Mouse (Mus musculus) limb, embryonic 14.5 days (tissue): ENCODE results near the gene Hba-a1. TPM values are rescaled to one million over a fixed set of nuclear protein-coding genes. Genes with fewer than 3 reads are reported as not detected.
"Not testable (repeated sequence)": the region's sequence is repeated elsewhere in the genome, so short reads cannot be mapped to it uniquely, and the experiment has no call there.

Source experiments
- ATAC-seq: fragments of 200-750 bp; cut with Nextera tagmentation; 2 replicates; pipeline ENCODE4 v1.8.0; 2017; ENCODE audit warnings: low read depth, moderate number of reproducible peaks, moderate TSS enrichment; ENCODE audit not compliant: low FRiP score
- DNase-seq: peaks from one replicate; pipeline ENCODE4 v3.0.0-alpha.2; 2015; ENCODE audit warnings: low spot score
- H3K27ac ChIP-seq: fragments of 300-500 bp; sonication (generic); replicated peaks from 2 replicates; pipeline ENCODE4 v1.5.1; 2014; ENCODE audit warnings: low read depth, mild to moderate bottlenecking, low read length, moderate library complexity, mixed read lengths
- H3K27me3 ChIP-seq: fragments of 300-500 bp; sonication (generic); 2 replicates; pipeline ENCODE4 v1.6.1; 2014; ENCODE audit warnings: low read length, mixed read lengths; ENCODE audit not compliant: control insufficient read depth, insufficient read depth
- H3K36me3 ChIP-seq: fragments of 300-500 bp; sonication (generic); 2 replicates; pipeline ENCODE4 v1.6.1; 2014; ENCODE audit warnings: mild to moderate bottlenecking, low read length, moderate library complexity, mixed read lengths; ENCODE audit not compliant: control insufficient read depth, insufficient read depth
- H3K4me1 ChIP-seq: fragments of 300-500 bp; sonication (generic); 2 replicates; pipeline ENCODE4 v1.6.1; 2014; ENCODE audit warnings: antibody characterized with exemption, low read length, mixed read lengths; ENCODE audit not compliant: control insufficient read depth, insufficient read depth
- H3K4me2 ChIP-seq: fragments of 300-500 bp; sonication (generic); replicated peaks from 2 replicates; pipeline ENCODE4 v1.6.1; 2014; ENCODE audit warnings: low read depth, mild to moderate bottlenecking, low read length, moderate library complexity; ENCODE audit not compliant: severe bottlenecking
- H3K4me3 ChIP-seq: fragments of 300-500 bp; sonication (generic); replicated peaks from 2 replicates; pipeline ENCODE4 v1.5.1; 2014; ENCODE audit warnings: low read length
- H3K9ac ChIP-seq: fragments of 300-500 bp; sonication (generic); 2 replicates; pipeline ENCODE4 v1.6.1; 2014; ENCODE audit warnings: mild to moderate bottlenecking, low read depth, low read length, moderate library complexity; ENCODE audit not compliant: severe bottlenecking
- H3K9me3 ChIP-seq: fragments of 300-500 bp; sonication (generic); 2 replicates; pipeline ENCODE4 v1.6.1; 2016; ENCODE audit warnings: low read length; ENCODE audit not compliant: control insufficient read depth
- POLR2A ChIP-seq: fragments of 200-500 bp; IDR thresholded peaks from 2 replicates; pipeline ENCODE4 v1.8.0; 2012; ENCODE audit warnings: inconsistent platforms, mild to moderate bottlenecking, moderate library complexity, borderline replicate concordance; ENCODE audit not compliant: insufficient read depth, insufficient read length; ENCODE audit errors: extremely low read depth
- WGBS: fragments of 180-500 bp; shearing (Covaris S2); extraction: QIAGEN DNeasy Blood & Tissue Kit; methylation state at CpG from one replicate; pipeline ENCODE4 v1.1.7; 2014; 5-methylcytosine and 5-hydroxymethylcytosine counted together
- polyA plus RNA-seq, 2 experiments: library from polyadenylated mRNA; depleted of rRNA in 1 of 2; stranded (reverse) in 1 of 2; unstranded in 1 of 2; fragments of >200 nt; fragmentation: Nextera tagmentation in 1 of 2; extraction: Ambion mirVana in 1 of 2; gene quantifications; 2 replicates each; pipeline versions ENCODE4 v1.2.1 to v1.2.3; 2012 to 2014

The Hba-a1 gene
- polyA plus RNA-seq (2012; rRNA removed) (4,119 and 4,850 TPM in 2 replicates), polyA plus RNA-seq (2014; fragmentation: Nextera tagmentation; extraction: Ambion mirVana) (3,906 and 5,793 TPM in 2 replicates)

GRCm38 (mm10) chr11:32283091-32283777 is at the start of gene Hba-a1:
Gene Hba-a1, plus strand, starts transcription at chr11:32283511.
- H3K4me1 ChIP-seq, H3K9me3 ChIP-seq, H3K4me2 ChIP-seq, H3K36me3 ChIP-seq, H3K27ac ChIP-seq, H3K27me3 ChIP-seq, DNase-seq, ATAC-seq, H3K4me3 ChIP-seq, H3K9ac ChIP-seq: not testable (repeated sequence)
- WGBS: 67% methylated on average over 1 of the region's 5 CpGs

GRCm38 (mm10) chr11:32233895-32234294 is 49.4 kb upstream of the Hba-a1 start:
- no peak overlapping the region for H3K4me3 ChIP-seq
- H3K9ac ChIP-seq: no peak overlapping the region
- no peak for TF ChIP-seq POLR2A
- H3K27me3 ChIP-seq: no peaks in the 10 kb centered on the region
- no peak for ATAC-seq
- H3K36me3 ChIP-seq: peaks cover 67% of the 10 kb centered on the region
- H3K4me2 ChIP-seq: no peak overlapping the region
- WGBS: 93% methylated on average over 3 of the region's 3 CpGs
- no peaks in the 10 kb centered on the region; the same call in none of the 2 replicates for H3K4me1 ChIP-seq
- DNase-seq: no peak
- no peak overlapping the region for H3K27ac ChIP-seq
- H3K9me3 ChIP-seq: no peaks in the 10 kb centered on the region

- Histone ChIP-seq H3K36me3 (peaks cover 59% of the 10 kb centered on the region), H3K4me2 (no peak overlapping the region), H3K27ac (no peak overlapping the region), H3K9ac (no peak overlapping the region), H3K4me1 (no peaks in the 10 kb centered on the region; the same call in none of the 2 replicates), H3K27me3 (no peaks in the 10 kb centered on the region), H3K9me3 (no peaks in the 10 kb centered on the region), H3K4me3 (no peak overlapping the region)
- DNase-seq: no peak
- no peak for TF ChIP-seq POLR2A
- no peak for ATAC-seq
- 90% methylated on average over 6 of the region's 6 CpGs for WGBS
Measured at GRCm38 (mm10) chr11:32234816-32235485, 48.4 kb upstream of the Hba-a1 start.

- Histone ChIP-seq H3K9me3 (no peaks in the 10 kb centered on the region), H3K27me3 (no peaks in the 10 kb centered on the region), H3K4me2 (no peak overlapping the region), H3K27ac (no peak overlapping the region), H3K4me3 (no peak overlapping the region), H3K36me3 (peaks cover 56% of the 10 kb centered on the region), H3K9ac (no peak overlapping the region), H3K4me1 (no peaks in the 10 kb centered on the region; the same call in none of the 2 replicates)
- ATAC-seq (peak; percentile 45; the same call in 1 of the 2 replicates), DNase-seq (peak; percentile 74)
- TF ChIP-seq POLR2A: no peak
- 28% methylated on average over 3 of the region's 3 CpGs for WGBS
Measured at GRCm38 (mm10) chr11:32235646-32236045, 47.7 kb upstream of the Hba-a1 start.

GRCm38 (mm10) chr11:32236132-32236531 is 47.2 kb upstream of the Hba-a1 start:
- no peak for TF ChIP-seq POLR2A
- 71% methylated on average over 2 of the region's 2 CpGs for WGBS
- Histone ChIP-seq H3K4me2 (no peak overlapping the region), H3K9ac (no peak overlapping the region), H3K4me1 (no peaks in the 10 kb centered on the region; the same call in none of the 2 replicates), H3K36me3 (peaks cover 59% of the 10 kb centered on the region), H3K9me3 (no peaks in the 10 kb centered on the region), H3K27ac (no peak overlapping the region), H3K27me3 (no peaks in the 10 kb centered on the region), H3K4me3 (no peak overlapping the region)
- DNase-seq (no peak), ATAC-seq (no peak)
